ENCODE assay signal across 12 mouse cellular contexts in genomic region chr2:13421974-13422760, GRCm38 (mm10).
DNase-seq lines count a peak whose midpoint lies in the region; ATAC-seq and TF ChIP-seq lines count a peak whose summit lies in the region.
"Had no signal": no experiment of that assay in that cellular context is flagged by ENCODE, and none has a peak within 500 bp of the region (broad histone marks: within the 10 kb centered on the region; RNA-seq: fewer than 3 reads in every experiment).

No protein-coding gene starts in this region.

- peak; percentile 48; the same call in 1 of the 2 replicates for ATAC-seq in forebrain, postnatal 0 days
- ATAC-seq in forebrain, embryonic 16.5 days: no peak
- no peak for ATAC-seq in embryonic facial prominence, embryonic 14.5 days (ENCODE audit: low read depth)
- no peak for ATAC-seq in heart, embryonic 15.5 days (replicated peaks; ENCODE audit: insufficient number of reproducible peaks, insufficient read depth, low FRiP score, low read depth)
- ATAC-seq: intestine, embryonic 15.5 days had no signal

- peak; percentile 16 for DNase-seq in forebrain, postnatal 0 days
- DNase-seq in embryonic facial prominence, embryonic 14.5 days (ENCODE audit: low spot score): peak; percentile 81
- peak; percentile 49 for DNase-seq in lung, postnatal 14 days
- no peak for DNase-seq in urinary bladder, adult 2 months (ENCODE audit: low spot score)
- no peak for DNase-seq in left cerebral cortex, postnatal 36 days (ENCODE audit: low spot score in 2 of 2)
- DNase-seq in kidney, adult 18-20 months: no peak
- DNase-seq: cerebellum, adult 9-11 months; left cerebral cortex, postnatal 4 days had no signal

- no peaks in the 10 kb centered on the region for H3K36me3 ChIP-seq in forebrain, postnatal 0 days (ENCODE audit: insufficient read depth)
- no peaks in the 10 kb centered on the region for H3K36me3 ChIP-seq in forebrain, embryonic 16.5 days (ENCODE audit: control insufficient read depth, insufficient read depth)
- no peaks in the 10 kb centered on the region for H3K36me3 ChIP-seq in embryonic facial prominence, embryonic 14.5 days (ENCODE audit: control insufficient read depth, insufficient read depth, low read length)
- no peaks in the 10 kb centered on the region for H3K36me3 ChIP-seq in heart, embryonic 15.5 days
- H3K36me3 ChIP-seq: intestine, embryonic 15.5 days had no signal

- H3K4me2 ChIP-seq in forebrain, postnatal 0 days (ENCODE audit: low read depth): no peak overlapping the region
- no peak overlapping the region for H3K4me2 ChIP-seq in forebrain, embryonic 16.5 days (ENCODE audit: low read length)
- H3K4me2 ChIP-seq in embryonic facial prominence, embryonic 14.5 days (ENCODE audit: low read depth, low read length): no peak overlapping the region
- H3K4me2 ChIP-seq in heart, embryonic 15.5 days: no peak overlapping the region
- H3K4me2 ChIP-seq: intestine, embryonic 15.5 days had no signal

- H3K27ac ChIP-seq in forebrain, postnatal 0 days (ENCODE audit: low read depth, low read length): no peak overlapping the region
- no peak overlapping the region for H3K27ac ChIP-seq in forebrain, embryonic 16.5 days (ENCODE audit: low read length)
- peak overlapping the region; percentile 48; the same call in 1 of the 2 replicates for H3K27ac ChIP-seq in embryonic facial prominence, embryonic 14.5 days (replicated peaks; ENCODE audit: low read depth, low read length)
- peak overlapping the region; percentile 20; the same call in 1 of the 2 replicates for H3K27ac ChIP-seq in heart, embryonic 15.5 days
- H3K27ac ChIP-seq: intestine, embryonic 15.5 days; stomach, postnatal 0 days had no signal

- WGBS in forebrain, postnatal 0 days: 88% methylated on average over 14 of the region's 14 CpGs
- WGBS in forebrain, embryonic 16.5 days: 91% methylated on average over 14 of the region's 14 CpGs
- WGBS in embryonic facial prominence, embryonic 14.5 days: 62% methylated on average over 14 of the region's 14 CpGs
- WGBS in heart, embryonic 15.5 days: 79% methylated on average over 14 of the region's 14 CpGs

- no peaks in the 10 kb centered on the region for H3K4me1 ChIP-seq in forebrain, postnatal 0 days (ENCODE audit: insufficient read depth)
- no peaks in the 10 kb centered on the region for H3K4me1 ChIP-seq in forebrain, embryonic 16.5 days (replicated peaks; ENCODE audit: control insufficient read depth, insufficient read depth, low read length)
- peaks cover 5% of the 10 kb centered on the region for H3K4me1 ChIP-seq in embryonic facial prominence, embryonic 14.5 days (ENCODE audit: control insufficient read depth, insufficient read depth, low read length)
- H3K4me1 ChIP-seq in heart, embryonic 15.5 days (replicated peaks): no peaks in the 10 kb centered on the region
- H3K4me1 ChIP-seq: intestine, embryonic 15.5 days had no signal

- no peaks in the 10 kb centered on the region for H3K27me3 ChIP-seq in forebrain, postnatal 0 days (ENCODE audit: insufficient read depth, low read length)
- H3K27me3 ChIP-seq in forebrain, embryonic 16.5 days (replicated peaks; ENCODE audit: control insufficient read depth, insufficient read depth, low read length): no peaks in the 10 kb centered on the region
- no peaks in the 10 kb centered on the region for H3K27me3 ChIP-seq in embryonic facial prominence, embryonic 14.5 days (replicated peaks; ENCODE audit: control insufficient read depth, insufficient read depth, low read length)
- H3K27me3 ChIP-seq in heart, embryonic 15.5 days: no peaks in the 10 kb centered on the region
- H3K27me3 ChIP-seq: intestine, embryonic 15.5 days had no signal

- no peaks in the 10 kb centered on the region for H3K9me3 ChIP-seq in forebrain, postnatal 0 days (ENCODE audit: low read length)
- H3K9me3 ChIP-seq in forebrain, embryonic 16.5 days (ENCODE audit: control insufficient read depth, low read length): no peaks in the 10 kb centered on the region
- H3K9me3 ChIP-seq in embryonic facial prominence, embryonic 14.5 days (ENCODE audit: control insufficient read depth, low read length): no peaks in the 10 kb centered on the region
- no peaks in the 10 kb centered on the region for H3K9me3 ChIP-seq in heart, embryonic 15.5 days (replicated peaks)
- H3K9me3 ChIP-seq: intestine, embryonic 15.5 days had no signal

- no peak for TF ChIP-seq CTCF in forebrain, postnatal 0 days (IDR thresholded peaks at IDR 0.05; ENCODE audit: low read depth)

- H3K9ac ChIP-seq in forebrain, postnatal 0 days: no peak overlapping the region
- no peak overlapping the region for H3K9ac ChIP-seq in forebrain, embryonic 16.5 days (replicated peaks; ENCODE audit: low read depth, low read length)
- no peak overlapping the region for H3K9ac ChIP-seq in embryonic facial prominence, embryonic 14.5 days (ENCODE audit: low read depth, low read length)
- H3K9ac ChIP-seq in heart, embryonic 15.5 days: no peak overlapping the region
- H3K9ac ChIP-seq: intestine, embryonic 15.5 days had no signal

- H3K4me3 ChIP-seq in forebrain, postnatal 0 days (ENCODE audit: low read depth, low read length): no peak overlapping the region
- H3K4me3 ChIP-seq in forebrain, embryonic 16.5 days (replicated peaks; ENCODE audit: low read length): no peak overlapping the region
- H3K4me3 ChIP-seq in embryonic facial prominence, embryonic 14.5 days (ENCODE audit: low read depth, low read length): no peak overlapping the region
- H3K4me3 ChIP-seq in heart, embryonic 15.5 days: no peak overlapping the region
- H3K4me3 ChIP-seq: intestine, embryonic 15.5 days had no signal

- intact Hi-C loops in left cerebral cortex, postnatal 36 days (cut with DNase I): no loop called here

Comparison
In these comparisons a context has a peak if more than half of its experiments do, and no peak if none do; other contexts are left out.
1. DNase-seq: peak in forebrain, postnatal 0 days (single experiment), embryonic facial prominence, embryonic 14.5 days (single experiment) and lung, postnatal 14 days (single experiment); none in urinary bladder, adult 2 months (single experiment), left cerebral cortex, postnatal 36 days (0 of 2) and kidney, adult 18-20 months (single experiment).
2. H3K27ac ChIP-seq: peak in embryonic facial prominence, embryonic 14.5 days (single experiment) and heart, embryonic 15.5 days (single experiment); none in forebrain, postnatal 0 days (single experiment) and forebrain, embryonic 16.5 days (single experiment).